Comparison of ENCODE assay signal across 8 mouse cellular contexts in the genomic region with DNA sequence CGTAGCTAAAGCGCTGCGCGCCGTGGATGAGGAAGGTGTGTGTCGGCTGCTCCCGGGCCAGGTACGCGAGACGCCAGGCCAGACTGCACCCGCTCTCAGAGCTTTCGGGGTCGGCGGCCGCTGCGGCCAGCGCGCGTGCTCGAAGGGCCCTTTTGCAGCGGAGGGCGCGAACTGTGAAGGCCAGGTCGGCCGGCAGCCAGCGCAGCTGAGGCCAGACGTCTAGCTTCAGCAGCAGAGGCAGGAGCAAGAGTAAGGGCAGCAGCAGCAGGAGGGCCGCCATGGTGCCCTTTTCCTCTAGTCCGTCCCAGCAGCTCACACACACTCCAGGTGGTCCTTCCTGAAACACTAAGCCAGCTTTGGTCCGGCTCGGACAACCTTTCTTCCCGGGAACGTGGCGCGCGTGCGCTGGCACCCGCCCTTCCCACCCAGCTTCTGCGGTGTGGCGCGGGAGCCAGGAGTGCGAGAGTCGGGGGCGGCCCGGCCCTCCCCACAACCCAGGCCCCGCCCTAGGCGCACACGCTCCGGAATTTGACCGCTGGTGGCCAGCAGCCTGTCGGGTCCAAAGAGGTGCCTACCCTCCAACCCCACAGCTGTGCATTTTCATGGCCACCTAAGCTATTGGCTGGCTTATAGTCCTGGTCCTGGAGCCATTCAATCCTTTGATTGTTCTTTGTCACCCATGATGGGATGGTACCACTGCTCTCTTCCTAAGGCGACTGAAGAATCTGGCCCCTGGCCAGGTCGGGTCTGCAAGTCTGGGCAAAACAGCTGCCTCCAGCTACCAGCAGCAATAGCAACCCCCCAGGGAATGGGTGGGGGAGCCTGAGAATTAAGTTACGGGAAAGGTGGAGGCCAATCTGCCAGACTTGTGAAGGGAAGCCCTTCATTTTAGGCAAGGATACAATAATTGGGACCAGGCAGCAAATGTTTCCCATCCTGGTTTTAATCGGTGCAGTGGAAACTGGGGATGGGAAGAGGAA. TPM values are rescaled to one million over a fixed set of nuclear protein-coding genes. Genes with fewer than 3 reads are reported as not detected.
DNase-seq lines count a peak whose midpoint lies in the region; ATAC-seq and TF ChIP-seq lines count a peak whose summit lies in the region.

Gene Slc27a3 (minus strand): TSS at position 428 of the 980 bp plus-strand sequence.

- peak; percentile 52 for ATAC-seq in embryonic facial prominence, embryonic 12.5 days (ENCODE audit: insufficient number of reproducible peaks, insufficient read depth, low FRiP score, low TSS enrichment)
- peak; percentile 38; the same call in 1 of the 2 replicates for ATAC-seq in heart, embryonic 13.5 days (ENCODE audit: extremely low read depth, insufficient number of reproducible peaks, low FRiP score, low TSS enrichment)
- ATAC-seq in kidney, postnatal 0 days (replicated peaks; ENCODE audit: low FRiP score, low read depth): peak; percentile 48
- peak; percentile 74 for ATAC-seq in lung, embryonic 14.5 days (ENCODE audit: insufficient read depth)

- WGBS in embryonic facial prominence, embryonic 12.5 days: under 1% methylated on average over 55 of the region's 55 CpGs
- WGBS in heart, embryonic 13.5 days: 2% methylated on average over 55 of the region's 55 CpGs
- 1% methylated on average over 55 of the region's 55 CpGs for WGBS in kidney, postnatal 0 days
- WGBS in lung, embryonic 14.5 days: under 1% methylated on average over 55 of the region's 55 CpGs

- H3K4me2 ChIP-seq in embryonic facial prominence, embryonic 12.5 days (replicated peaks): peak within 1 kb of the TSS; percentile 94
- peak within 1 kb of the TSS; percentile 97 for H3K4me2 ChIP-seq in heart, embryonic 13.5 days
- H3K4me2 ChIP-seq in kidney, postnatal 0 days (ENCODE audit: low read length): peak within 1 kb of the TSS; percentile 99
- H3K4me2 ChIP-seq in lung, embryonic 14.5 days: peak within 1 kb of the TSS; percentile 99

- peak within 1 kb of the TSS; percentile 86 for H3K9ac ChIP-seq in embryonic facial prominence, embryonic 12.5 days
- peak within 1 kb of the TSS; percentile 86 for H3K9ac ChIP-seq in heart, embryonic 13.5 days
- H3K9ac ChIP-seq in kidney, postnatal 0 days (ENCODE audit: low read depth, low read length): peak within 1 kb of the TSS; percentile 70
- H3K9ac ChIP-seq in lung, embryonic 14.5 days: peak within 1 kb of the TSS; percentile 74

- H3K27me3 ChIP-seq in embryonic facial prominence, embryonic 12.5 days: no peaks in the 10 kb centered on the region
- H3K27me3 ChIP-seq in heart, embryonic 13.5 days (replicated peaks): no peaks in the 10 kb centered on the region
- H3K27me3 ChIP-seq in kidney, postnatal 0 days (ENCODE audit: insufficient read depth, low read length): no peaks in the 10 kb centered on the region
- H3K27me3 ChIP-seq in lung, embryonic 14.5 days (ENCODE audit: insufficient read depth, low read length): no peaks in the 10 kb centered on the region

- H3K4me3 ChIP-seq in embryonic facial prominence, embryonic 12.5 days: peak within 1 kb of the TSS; percentile 71
- H3K4me3 ChIP-seq in heart, embryonic 13.5 days: peak within 1 kb of the TSS; percentile 68
- H3K4me3 ChIP-seq in kidney, postnatal 0 days (replicated peaks; ENCODE audit: low read depth, low read length): peak within 1 kb of the TSS; percentile 58
- H3K4me3 ChIP-seq in lung, embryonic 14.5 days (ENCODE audit: low read depth, low read length): peak within 1 kb of the TSS; percentile 66

- peaks cover 42% of the 10 kb centered on the region for H3K4me1 ChIP-seq in embryonic facial prominence, embryonic 12.5 days
- peaks cover 34% of the 10 kb centered on the region for H3K4me1 ChIP-seq in heart, embryonic 13.5 days
- peaks cover 15% of the 10 kb centered on the region; the same call in 1 of the 2 replicates for H3K4me1 ChIP-seq in kidney, postnatal 0 days (replicated peaks; ENCODE audit: insufficient read depth, low read length)
- H3K4me1 ChIP-seq in lung, embryonic 14.5 days (ENCODE audit: insufficient read depth): peaks cover 17% of the 10 kb centered on the region

- no peaks in the 10 kb centered on the region for H3K9me3 ChIP-seq in embryonic facial prominence, embryonic 12.5 days
- no peaks in the 10 kb centered on the region for H3K9me3 ChIP-seq in heart, embryonic 13.5 days
- H3K9me3 ChIP-seq in kidney, postnatal 0 days (replicated peaks; ENCODE audit: low read length): no peaks in the 10 kb centered on the region
- H3K9me3 ChIP-seq in lung, embryonic 14.5 days (ENCODE audit: low read depth, low read length): no peaks in the 10 kb centered on the region

- peak; percentile 17 to 21 for DNase-seq in B cell, adult 2 months
- peak; percentile 85 to 93 for DNase-seq in adrenal gland, adult (ENCODE audit: inconsistent age in 2 of 2, low spot score in 1 of 2)
- DNase-seq in kidney, postnatal 0 days (ENCODE audit: low spot score): peak; percentile 50
- peak; percentile 79 for DNase-seq in lung, embryonic 14.5 days
- DNase-seq in retina, postnatal 1 day: peak; percentile 74
- DNase-seq in spleen, postnatal 36 days (ENCODE audit: low spot score in 2 of 2): no peak

- peaks cover 58% of the 10 kb centered on the region for H3K36me3 ChIP-seq in embryonic facial prominence, embryonic 12.5 days
- H3K36me3 ChIP-seq in heart, embryonic 13.5 days: peaks cover 58% of the 10 kb centered on the region
- peaks cover 39% of the 10 kb centered on the region for H3K36me3 ChIP-seq in kidney, postnatal 0 days (ENCODE audit: insufficient read depth, low read length)
- peaks cover 58% of the 10 kb centered on the region for H3K36me3 ChIP-seq in lung, embryonic 14.5 days (ENCODE audit: insufficient read depth)

- no peak for TF ChIP-seq CTCF in kidney, postnatal 0 days (IDR thresholded peaks at IDR 0.05; ENCODE audit: low read depth)
- no peak for TF ChIP-seq CTCF in lung, embryonic 14.5 days (IDR thresholded peaks at IDR 0.05; ENCODE audit: low read depth)

- peak within 1 kb of the TSS; percentile 97 for H3K27ac ChIP-seq in embryonic facial prominence, embryonic 12.5 days
- H3K27ac ChIP-seq in heart, embryonic 13.5 days (replicated peaks): peak within 1 kb of the TSS; percentile 83
- H3K27ac ChIP-seq in kidney, postnatal 0 days: peak within 1 kb of the TSS; percentile 78; the same call in 1 of the 2 replicates
- peak within 1 kb of the TSS; percentile 92 for H3K27ac ChIP-seq in lung, embryonic 14.5 days (ENCODE audit: low read depth)

RNA-seq across cellular contexts. Expression of gene Slc27a3, which starts in this region (rescaled TPM):
- polyA plus RNA-seq in embryonic facial prominence, embryonic 12.5 days (2016; fragmentation: Nextera tagmentation; extraction: Ambion mirVana): 42.8 and 44.8 TPM in 2 replicates
- 5.5 and 7.2 TPM in 2 replicates for polyA plus RNA-seq in heart, embryonic 13.5 days (2015; fragmentation: Nextera tagmentation; extraction: Ambion mirVana)
- polyA plus RNA-seq in kidney, postnatal 0 days (2015; fragmentation: Nextera tagmentation; extraction: Ambion mirVana): 15.1 and 16.1 TPM in 2 replicates
- polyA plus RNA-seq in lung, embryonic 14.5 days (2014; fragmentation: Nextera tagmentation; extraction: Ambion mirVana): 18.4 and 19.1 TPM in 2 replicates

Comparison
In these comparisons a context has a peak if more than half of its experiments do, and no peak if none do; other contexts are left out.
1. DNase-seq: peak in B cell, adult 2 months (2 of 2), adrenal gland, adult (2 of 2), kidney, postnatal 0 days (single experiment), lung, embryonic 14.5 days (single experiment) and retina, postnatal 1 day (single experiment); none in spleen, postnatal 36 days (0 of 2).
2. Peak in every context shown above with its lines, with median percentiles within 50 percentile points of each other: ATAC-seq, H3K27ac ChIP-seq, H3K4me2 ChIP-seq, H3K4me3 ChIP-seq and H3K9ac ChIP-seq.